Mouse (Mus musculus): Measurements from ENCODE around the gene Cdh1. TPM values are rescaled to one million over a fixed set of nuclear protein-coding genes. Genes with fewer than 3 reads are reported as not detected.
"Not testable (repeated sequence)": the region's sequence is repeated elsewhere in the genome, so short reads cannot be mapped to it uniquely, and the experiment has no call there.

The Cdh1 gene
- not detected for total RNA-seq (2021)

DNA sequence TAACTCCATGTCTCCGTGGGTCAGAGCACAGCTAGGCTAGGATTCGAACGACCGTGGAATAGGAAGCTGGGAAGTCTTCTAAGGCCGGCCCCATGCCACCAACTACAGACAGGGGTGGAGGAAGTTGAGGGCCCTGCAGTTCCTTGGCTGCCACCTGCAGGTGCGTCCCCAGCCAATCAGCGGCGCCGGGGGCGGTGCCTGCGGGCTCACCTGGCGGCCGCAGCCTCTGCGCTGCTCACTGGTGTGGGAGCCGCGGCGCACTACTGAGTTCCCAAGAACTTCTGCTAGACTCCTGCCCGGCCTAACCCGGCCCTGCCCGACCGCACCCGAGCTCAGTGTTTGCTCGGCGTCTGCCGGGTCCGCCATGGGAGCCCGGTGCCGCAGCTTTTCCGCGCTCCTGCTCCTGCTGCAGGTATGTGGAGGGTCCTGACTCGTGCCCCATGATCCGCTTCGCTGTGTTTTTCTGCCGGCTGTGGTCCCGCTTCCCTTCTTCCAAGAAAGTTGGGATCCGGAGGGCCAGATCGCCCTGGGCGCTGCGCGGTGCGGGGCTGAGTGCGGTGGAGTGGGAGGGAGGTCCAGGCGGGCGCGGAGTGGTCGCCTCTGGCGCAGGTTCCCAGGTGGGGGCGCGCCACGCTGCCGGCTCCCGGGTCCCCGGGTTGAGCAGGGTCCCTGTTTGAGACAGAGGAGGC is at the start of gene Cdh1:
TSS of gene Cdh1 (plus strand) at position 221 of the 689 bp plus-strand sequence.
- DNase-seq, result peak in 1 of 2 experiments; percentile 5
- intact Hi-C loops (cut with DNase I), result no loop called here

DNA sequence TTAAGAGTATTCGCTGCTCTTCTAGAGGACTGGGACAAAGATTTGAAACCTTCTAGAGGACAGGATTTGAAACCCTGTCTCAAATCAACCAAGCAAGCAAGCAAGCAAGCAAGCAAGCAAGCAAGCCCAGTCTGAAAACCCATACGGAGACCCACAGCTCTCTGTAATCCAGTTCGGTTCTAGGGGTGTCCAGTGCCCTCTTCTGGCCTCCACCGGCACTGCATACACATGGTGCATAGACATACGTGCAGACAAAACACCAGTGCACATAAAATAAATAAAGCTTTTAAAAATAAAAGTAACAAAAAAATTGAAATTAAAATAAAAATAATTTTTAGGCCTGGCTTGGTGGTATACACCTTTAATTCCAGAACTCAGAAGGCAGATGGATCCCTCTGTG is 49.1 kb upstream of the Cdh1 start:
- intact Hi-C loops (cut with DNase I), result no loop called here
- no peak for DNase-seq

DNA sequence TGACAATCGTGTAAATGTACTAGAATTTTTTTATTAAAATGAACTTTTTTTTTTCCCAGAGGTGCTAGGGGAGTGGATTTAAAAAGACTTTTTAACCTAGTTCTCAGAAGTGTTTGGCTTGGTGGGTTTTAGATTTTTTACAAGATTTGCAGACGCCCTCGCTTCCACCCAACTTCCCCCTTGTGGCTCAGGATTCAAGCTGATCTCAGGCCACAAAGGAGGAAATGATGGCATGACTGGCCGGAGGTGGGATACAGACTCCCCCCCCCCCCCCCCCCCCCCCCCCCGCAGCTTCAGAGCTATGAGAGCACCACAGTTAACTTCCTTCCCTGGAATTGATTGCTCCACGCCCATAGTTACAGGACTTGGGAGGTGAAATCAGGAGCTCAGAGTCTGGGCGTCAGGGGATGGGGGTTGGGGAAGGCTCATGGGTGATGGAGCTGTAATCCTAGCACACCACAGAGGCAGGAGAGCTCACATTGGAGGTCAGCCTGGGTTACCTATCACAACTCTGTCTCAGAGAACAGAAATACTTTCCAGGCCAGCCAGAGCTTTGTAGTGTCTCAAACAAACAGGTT is 47.0 kb upstream of the Cdh1 start:
- intact Hi-C loops (cut with DNase I), result no loop called here
- no peak for DNase-seq

DNA sequence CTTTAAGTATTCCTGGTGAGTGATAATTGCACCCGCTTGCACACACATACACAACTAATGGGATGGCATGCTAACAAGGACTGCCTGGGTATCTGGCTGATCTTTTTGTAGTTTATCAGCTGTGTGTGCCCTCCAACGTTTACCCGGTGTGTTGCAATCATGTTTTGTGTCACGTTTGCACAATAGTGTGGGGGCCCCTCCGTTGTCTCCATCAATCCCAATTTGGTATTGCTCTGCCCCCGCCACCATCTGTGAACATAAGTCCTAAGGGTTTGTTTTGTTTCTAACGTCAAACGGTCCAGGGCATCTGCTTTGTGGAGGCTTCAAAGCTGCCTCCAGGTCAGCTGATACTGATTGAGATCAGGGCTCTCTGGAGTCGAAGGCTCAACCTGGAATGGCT is 43.3 kb upstream of the Cdh1 start:
- intact Hi-C loops (cut with DNase I), result no loop called here
- DNase-seq, result no peak

DNA sequence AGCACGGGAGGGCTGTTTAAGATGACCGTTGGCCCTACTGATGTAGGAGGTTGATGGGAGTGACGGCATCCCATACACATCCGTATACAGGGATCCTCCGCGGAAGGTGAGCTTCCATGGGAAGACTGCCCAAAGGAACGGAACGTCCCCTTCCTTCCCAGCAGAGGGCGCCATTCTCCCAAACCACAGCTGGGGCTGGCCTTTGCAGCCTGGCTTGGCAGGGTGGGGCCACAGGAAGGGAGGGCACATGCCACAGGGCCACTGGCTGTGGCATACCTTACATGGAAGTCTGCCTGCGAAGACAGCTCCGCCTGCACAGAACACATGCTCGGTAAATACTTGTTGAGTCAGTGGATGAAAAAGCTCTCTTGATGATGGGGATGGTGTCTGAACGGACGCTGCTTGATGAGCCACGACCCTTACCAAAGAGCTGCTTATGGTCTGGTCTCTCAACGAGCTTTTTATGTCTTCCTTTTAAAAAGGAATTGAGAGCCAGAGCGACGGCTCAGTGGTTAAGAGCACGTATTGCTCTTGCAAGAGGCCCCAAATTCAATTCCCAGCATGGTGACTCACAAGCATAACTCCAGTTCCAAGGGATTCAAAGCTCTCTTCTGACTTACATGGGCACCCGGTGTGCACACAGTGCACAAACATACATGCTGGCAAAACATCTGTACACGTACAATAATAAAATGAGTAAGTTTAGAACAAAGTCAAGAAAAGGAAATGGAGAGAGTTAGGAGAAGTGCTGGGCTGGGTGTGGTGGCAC is 41.9 kb upstream of the Cdh1 start:
- peak; percentile 44 to 54 for DNase-seq

DNA sequence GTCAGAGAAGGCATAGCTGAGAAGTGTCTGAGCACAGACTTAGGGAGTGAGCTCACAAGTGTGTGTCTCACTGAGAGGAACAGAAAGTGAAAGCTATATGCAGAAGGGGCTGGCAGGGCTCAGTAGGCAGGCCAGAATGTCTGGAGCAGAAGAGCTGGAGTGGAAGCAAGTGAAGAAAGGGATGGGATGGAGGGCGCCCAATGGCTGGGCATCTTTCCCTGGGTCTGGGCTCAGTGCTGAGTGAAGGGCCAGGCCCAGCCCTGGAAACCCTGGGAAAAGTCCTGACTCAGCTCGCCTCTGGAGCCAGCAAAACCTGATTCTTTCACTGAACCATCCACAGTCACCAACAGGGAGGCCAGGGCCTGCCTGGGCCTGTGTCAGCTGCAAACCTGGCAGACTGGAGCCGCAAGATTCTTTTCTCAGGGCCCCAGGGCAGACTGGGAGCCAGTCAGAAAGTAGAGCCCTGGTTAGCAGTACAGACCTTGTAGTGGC is 39.4 kb upstream of the Cdh1 start:
- peak in 1 of 2 experiments; percentile 11 for DNase-seq
- intact Hi-C loops (cut with DNase I), result no loop called here

More for the DNA sequence above, 41.9 kb upstream of the Cdh1 start:
- intact Hi-C loops (cut with DNase I), result loop anchor here (1.0 kb wide), 1 partner anchor 86 kb away; no protein-coding TSS in a partner anchor

DNA sequence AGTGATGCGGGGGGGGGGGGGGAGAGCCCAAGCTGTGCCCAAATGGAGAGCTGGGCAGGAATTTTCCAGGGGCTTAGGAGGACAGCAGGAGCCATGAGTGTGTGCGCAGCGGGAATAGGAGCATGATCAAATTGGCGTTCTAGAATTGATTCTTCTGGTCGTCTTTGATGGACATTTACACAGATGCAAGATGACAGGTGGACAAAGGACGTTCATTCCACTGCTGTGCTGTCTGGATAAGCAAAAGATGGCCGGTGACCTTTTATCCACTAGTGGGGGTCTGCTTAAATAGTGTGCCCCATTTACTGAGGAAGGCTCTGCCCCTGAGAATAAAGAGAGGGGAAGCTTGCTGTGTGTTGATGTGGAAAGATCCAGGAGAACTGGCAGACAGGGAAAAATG is 34.1 kb upstream of the Cdh1 start:
- no peak for DNase-seq
- intact Hi-C loops (cut with DNase I), result no loop called here

DNA sequence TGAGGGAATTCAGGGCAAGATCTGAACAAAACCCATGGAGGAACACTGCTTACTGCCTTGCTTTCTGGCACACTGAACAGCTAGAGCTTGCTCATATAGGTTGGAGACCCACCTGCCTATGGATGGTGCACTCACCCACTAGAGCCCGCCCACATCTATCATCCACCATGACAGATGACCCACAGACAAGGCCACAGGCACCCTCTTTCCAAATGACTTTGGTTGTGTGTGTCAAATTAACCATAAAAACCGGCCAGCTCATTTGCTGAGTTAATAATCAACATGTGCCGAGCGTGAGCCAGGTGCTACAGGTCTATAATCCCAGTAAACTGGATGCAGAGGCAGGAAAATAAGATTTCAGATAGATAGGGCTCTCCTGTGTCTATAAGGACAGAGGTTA is 32.8 kb upstream of the Cdh1 start:
- intact Hi-C loops (cut with DNase I), result no loop called here
- no peak for DNase-seq

DNA sequence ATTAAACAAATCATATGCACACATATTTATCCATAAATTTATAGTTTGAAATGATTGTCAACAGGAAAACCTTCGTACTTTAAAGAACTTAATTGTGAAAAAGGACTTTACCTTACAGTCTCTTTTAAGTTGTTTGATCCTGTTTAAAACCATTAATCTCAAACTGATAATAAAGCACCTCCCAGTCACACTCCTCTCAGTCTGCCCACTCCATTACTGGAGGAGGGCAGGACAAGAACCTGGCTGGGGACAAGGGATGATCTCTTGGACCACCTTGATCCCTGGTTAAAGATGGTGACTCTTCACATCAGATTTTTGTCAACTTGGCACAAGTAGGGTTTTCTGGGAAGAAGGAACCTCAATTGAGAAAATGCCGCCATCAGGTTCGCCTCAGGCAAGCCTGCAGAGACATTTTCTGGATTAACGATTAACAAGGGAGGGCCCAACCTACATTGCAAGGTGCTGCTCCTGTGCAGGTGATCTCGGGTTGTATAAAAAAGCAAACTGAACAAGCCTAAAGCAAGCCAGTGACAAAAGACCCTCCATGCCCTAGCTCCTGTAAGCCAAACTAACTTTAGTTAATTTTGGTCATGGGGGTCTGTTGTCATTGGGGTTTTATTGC is 31.5 kb upstream of the Cdh1 start:
- intact Hi-C loops (cut with DNase I), result no loop called here

DNA sequence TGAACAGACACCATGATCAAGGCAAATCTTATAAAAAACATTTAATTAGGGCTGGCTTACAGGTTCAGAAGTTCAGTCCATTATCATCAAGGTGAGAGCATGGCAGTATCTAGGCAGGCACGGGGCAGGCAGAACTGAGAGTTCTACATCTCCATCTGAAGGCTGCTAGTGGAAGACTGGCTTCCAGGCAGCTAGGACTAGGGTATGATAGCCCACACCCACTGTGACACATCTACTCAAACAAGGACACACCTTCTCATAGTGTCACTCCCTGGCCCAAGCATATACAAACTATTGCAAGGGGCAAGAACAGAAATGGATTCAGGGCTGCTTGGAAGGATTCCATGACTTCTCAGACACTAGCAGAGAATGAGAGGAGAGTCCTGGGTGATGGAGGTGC is 31.0 kb upstream of the Cdh1 start:
- intact Hi-C loops (cut with DNase I); DNase-seq: not testable (repeated sequence)

More for the DNA sequence above, 31.5 kb upstream of the Cdh1 start:
- DNase-seq, result no peak

DNA sequence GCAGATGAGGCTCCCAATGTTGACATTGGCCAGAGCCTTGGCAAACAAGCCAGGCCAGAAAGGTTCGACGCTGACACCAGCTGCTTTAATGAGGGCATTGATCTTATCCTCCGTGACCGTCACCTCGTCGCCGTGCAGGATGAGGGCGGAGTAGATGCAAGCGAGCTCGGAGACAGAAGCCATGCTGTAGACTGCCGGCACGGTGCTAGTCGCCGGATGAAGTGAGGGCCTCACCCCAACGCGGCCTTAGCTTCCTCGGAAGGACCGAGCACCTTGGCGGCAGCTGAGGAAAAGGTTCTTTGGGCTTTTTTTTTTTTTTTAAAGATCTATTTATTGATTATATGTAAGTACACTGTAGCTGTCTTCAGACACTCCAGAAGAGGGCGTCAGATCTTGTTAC is 30.0 kb upstream of the Cdh1 start, which contains the start of gene Gm10073:
TSS of gene Gm10073 (minus strand) at position 294 of the 400 bp plus-strand sequence.
- DNase-seq; intact Hi-C loops (cut with DNase I): not testable (repeated sequence)

DNA sequence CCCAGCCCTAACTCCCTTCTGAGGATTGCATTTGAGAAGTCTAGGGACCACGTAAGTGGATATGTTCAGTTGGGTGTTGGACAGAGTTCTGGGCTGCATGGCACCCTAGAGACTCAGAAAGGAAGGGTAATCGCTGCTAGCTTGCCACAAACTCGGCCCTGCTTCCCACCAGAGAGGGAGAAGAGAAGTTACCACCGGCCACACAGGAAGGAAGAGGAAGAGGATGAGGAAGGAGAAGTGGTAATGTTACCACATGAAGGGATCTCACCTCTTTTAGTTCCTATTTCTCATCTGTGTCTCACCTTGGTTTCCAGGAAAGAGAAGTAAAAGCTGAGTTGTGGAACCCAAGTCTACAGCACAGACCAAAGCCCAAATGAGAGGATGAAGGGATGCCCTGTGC is 28.9 kb upstream of the Cdh1 start:
- intact Hi-C loops (cut with DNase I), result no loop called here
- no peak for DNase-seq

DNA sequence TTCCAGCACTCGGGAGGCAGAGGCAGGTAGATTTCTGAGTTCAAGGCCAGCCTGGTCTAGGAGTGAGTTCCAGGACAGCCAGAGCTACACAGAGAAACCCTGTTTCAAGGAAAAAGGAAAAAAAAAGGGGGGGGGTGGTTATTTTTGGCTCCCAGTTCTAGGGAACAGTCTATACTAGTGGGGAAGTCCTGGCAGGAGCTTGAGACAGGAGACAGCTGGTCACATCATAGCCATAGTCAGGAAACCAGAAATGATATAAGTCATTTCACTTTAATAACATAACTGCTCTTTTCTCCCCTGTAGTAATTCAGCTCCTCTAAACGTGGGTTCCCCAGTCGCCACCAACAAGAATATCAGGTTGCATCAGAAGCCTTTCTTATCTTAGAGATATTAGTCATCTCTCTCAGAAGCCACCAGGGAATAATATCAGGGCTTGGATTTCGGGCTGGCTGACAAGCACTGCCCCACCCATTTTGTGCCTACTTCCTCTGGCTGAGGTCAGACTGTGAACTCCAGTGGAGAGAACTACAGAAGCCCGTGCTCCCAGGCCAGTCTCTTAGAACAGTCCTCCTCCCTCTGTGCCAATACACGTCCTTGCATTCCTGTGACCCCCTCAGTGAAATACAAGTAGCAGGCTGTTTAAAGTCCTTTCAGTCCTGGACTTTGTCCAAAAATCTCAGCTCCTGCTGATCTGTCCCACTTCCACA is 26.1 kb upstream of the Cdh1 start:
- intact Hi-C loops (cut with DNase I), result no loop called here
- DNase-seq, result peak in 1 of 2 experiments; percentile 18

DNA sequence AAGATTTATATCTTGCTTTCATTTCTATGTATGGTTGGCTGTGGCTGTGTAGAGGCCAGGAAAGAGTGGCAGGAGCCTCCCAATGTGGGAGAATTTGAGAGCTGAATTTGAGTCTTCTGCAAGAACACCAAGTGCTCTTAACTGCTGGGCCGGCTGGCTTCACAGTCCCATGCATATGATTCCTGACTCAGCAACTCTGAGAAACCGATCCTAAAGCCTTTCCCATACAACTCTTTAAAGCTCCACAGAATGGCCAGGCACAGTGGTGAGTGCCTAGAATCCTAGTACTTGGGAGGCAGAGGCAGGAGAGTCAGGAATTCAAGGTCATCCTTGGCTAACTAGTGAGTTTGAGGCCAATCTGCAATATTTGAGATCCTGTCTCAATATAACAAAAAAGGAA is 23.6 kb upstream of the Cdh1 start:
- DNase-seq, result no peak
- intact Hi-C loops (cut with DNase I), result no loop called here

DNA sequence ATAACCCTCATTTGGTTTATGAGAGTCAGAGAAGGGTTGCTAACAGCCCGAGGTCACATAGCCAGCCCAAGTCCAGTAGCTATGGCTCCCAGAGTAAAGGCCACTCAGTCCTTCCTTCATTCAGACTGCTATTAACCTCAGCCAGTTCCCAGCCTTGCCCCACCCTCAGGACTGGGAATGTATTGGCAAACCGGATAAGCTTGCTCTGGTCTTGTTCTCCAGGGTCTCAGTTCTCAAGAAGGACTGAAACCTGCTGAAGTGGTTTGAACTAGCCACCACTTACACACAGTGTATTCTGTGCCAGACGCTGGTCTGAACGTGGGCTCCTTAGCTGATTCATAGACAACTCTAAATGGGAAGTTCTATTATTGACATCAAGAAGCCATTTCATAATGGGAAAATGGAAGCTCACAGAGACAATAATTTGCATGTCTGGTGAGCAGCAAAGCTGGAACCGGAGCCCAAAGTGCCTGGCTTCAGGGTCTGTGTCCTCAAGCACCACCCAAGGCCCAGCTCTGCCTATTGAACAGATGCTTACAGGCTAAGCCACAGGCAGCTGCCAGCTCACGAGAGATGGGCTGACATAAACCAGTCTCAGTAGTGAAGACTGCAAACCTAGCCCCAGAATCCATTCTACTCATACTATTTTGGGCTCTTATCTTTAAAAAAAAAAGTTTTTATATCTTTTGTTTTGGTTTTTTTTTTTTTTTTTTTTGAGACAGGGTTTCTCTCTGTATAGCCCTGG is 21.6 kb upstream of the Cdh1 start:
- no peak for DNase-seq
- intact Hi-C loops (cut with DNase I), result no loop called here

DNA sequence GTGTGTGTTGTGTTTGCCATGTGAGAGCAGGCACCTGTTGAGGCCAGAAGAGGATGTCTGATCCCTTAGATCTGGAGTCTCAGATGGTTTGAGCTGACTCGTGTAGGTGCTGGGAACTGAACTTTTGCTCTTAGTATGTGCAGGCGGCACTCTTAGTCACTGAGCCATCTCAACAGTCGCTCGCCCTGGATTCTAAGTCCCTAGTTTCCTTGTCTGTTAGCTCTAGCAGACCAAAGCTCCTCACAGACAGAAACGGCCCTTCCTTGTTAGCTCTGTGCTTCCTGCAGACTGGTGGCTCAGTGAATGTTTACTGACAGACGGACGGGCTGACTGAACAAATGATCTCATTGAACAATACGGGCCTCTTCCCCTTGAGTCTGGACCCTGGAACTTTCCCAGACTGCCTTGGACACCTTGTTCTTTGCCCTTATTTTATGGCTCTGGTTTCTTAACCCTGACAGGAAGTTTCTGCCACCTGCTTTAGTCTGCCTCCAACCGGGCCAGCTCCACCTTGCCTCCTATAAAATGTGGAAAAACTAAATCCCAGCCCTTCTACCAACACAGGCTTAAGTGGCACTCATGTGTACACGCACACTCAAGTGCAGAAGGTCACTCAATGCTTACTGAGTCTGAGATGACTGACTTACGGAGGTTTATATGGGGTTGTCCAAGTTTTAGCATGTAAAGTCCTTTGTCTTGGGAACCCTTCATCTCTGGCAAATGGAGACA is 18.0 kb upstream of the Cdh1 start:
- intact Hi-C loops (cut with DNase I), result no loop called here

DNA sequence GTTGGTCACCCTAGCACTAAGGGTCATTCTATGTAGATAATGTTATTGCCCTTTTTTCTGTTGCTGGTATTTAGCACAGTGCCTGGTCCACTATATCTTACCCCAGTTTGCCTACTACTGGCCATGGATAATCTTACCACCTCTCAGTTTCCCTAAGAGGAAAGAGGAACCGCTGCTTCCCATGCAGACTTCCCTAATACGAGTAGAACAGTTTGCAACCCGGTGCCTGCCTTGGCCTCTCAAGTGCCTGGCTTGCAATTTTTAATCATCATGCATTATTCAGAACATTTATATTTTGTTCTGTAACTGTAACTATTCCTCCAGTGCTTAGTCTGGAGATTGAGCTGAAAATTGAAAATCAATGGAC is 17.5 kb upstream of the Cdh1 start:
- intact Hi-C loops (cut with DNase I), result no loop called here
- no peak for DNase-seq

More for the DNA sequence above, 18.0 kb upstream of the Cdh1 start:
- no peak for DNase-seq

DNA sequence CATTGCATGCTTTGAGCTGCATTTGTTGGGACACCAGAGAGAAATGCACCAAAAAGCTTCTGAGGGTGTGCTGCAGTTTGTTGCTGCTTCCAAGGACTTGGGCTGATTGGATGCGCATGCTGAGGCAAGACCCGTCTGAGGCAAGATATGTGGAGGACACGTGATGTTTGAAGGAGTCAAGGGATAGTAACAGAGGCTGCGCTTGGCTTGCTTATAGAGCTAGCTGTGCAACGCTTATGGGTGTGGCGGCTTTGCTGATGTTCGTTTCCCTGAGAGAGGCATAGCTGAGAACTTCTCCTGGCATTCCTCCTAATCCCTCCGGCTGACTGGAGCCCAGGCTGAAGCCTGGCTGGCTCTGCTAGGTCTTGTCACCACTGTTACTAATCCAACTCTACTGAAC is 16.3 kb upstream of the Cdh1 start:
- no peak for DNase-seq
- intact Hi-C loops (cut with DNase I), result no loop called here
